Mouse (Mus musculus) erythroblast, embryonic 14.5 days (primary cell): ENCODE results near the gene Zfp2.

Source experiments
- GATA1 ChIP-seq: IDR thresholded peaks from 2 replicates; pipeline ENCODE4 v1.6.1; 2012; ENCODE audit warnings: low read length, inconsistent platforms, mixed read lengths
- TAL1 ChIP-seq: IDR thresholded peaks from 3 replicates; pipeline ENCODE4 v1.6.1; 2012; ENCODE audit warnings: low read length, inconsistent platforms, mixed read lengths

GRCm38 (mm10) chr11:50886933-50887293 is 29.1 kb downstream of the Zfp2 start:
- TF ChIP-seq TAL1 (no peak), GATA1 (no peak)
